Mouse (Mus musculus): ENCODE measurements at regions not wholly inside any gene's neighbourhood (a gene's known extent, or its start where the extent isn't known, plus 50 kb on each side); places are given as distances from the start of the nearest gene placed in this dataset.

DNA sequence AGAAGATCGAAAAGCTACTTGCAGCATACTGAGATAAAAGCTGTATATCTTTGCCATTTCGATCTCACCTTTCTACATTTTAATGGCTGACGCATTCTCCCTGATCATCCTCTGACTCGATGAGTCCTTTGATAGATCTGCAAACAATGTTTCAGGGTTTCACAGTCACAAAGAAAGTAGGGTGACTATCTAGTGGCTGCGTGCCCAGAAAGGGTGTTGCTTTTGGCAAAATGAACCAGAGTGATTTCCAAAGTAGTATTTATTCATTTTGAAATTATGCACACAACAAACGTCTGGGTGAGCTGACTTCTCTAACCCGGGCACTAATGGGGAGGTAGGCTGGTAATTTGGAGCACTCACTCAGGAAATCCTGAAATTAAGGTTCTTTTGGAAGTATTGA lies 265.6 kb upstream of the Nrp1 start:
- ATAC-seq (replicated peaks; ENCODE audit: low read depth, poor library complexity, severe bottlenecking), result no peak

DNA sequence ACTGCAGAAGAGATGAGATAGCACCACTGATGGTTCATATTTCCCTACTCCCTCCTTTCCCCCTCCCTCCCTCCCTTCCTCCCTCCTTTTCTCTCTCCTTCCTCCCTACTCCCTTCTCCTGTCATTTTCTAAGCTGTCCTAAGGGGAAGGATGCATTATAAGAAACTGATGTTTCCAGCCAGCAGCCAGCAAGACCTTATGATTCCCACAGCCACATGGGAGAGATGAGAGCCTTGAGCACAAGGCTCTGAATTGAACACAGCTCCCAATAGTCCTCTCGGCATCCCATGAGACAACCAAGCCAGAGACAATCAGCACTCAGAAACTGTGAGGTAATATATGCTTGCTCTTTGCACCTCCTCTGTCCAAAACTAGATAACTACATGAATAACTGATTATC lies 263.0 kb upstream of the Nrp1 start:
- no peak for ATAC-seq (replicated peaks; ENCODE audit: low read depth, poor library complexity, severe bottlenecking)

GRCm38 (mm10) chr8:128097601-128098000 lies 260.8 kb upstream of the Nrp1 start:
- no peak for ATAC-seq (replicated peaks; ENCODE audit: low read depth, poor library complexity, severe bottlenecking)

- 0 out of 2 replicates have a peak, but pooled peaks have one; percentile 29 for ATAC-seq (replicated peaks; ENCODE audit: low read depth, poor library complexity, severe bottlenecking)
Measured at GRCm38 (mm10) chr8:128103380-128103779, 255.0 kb upstream of the Nrp1 start.

DNA sequence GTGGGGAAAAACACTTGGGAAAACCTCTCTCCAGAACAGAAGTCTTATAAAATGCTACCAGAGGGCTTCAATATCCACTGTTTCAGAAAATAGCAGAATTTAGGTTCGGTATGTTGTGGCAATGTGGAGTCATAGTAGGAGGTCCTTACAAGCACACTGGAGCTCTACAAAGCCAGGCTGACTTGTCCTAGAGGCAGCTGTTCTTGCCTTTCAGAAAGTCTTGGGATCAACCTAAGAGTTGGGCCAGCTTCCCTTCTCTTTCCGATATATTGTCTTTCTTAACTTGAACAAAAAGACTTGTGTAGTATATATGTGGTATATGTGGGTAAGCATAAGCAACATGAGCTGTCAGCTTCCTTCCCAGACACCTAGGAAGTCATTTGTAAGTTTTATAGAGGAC lies 251.8 kb upstream of the Nrp1 start:
- no peak for ATAC-seq (replicated peaks; ENCODE audit: low read depth, poor library complexity, severe bottlenecking)

DNA sequence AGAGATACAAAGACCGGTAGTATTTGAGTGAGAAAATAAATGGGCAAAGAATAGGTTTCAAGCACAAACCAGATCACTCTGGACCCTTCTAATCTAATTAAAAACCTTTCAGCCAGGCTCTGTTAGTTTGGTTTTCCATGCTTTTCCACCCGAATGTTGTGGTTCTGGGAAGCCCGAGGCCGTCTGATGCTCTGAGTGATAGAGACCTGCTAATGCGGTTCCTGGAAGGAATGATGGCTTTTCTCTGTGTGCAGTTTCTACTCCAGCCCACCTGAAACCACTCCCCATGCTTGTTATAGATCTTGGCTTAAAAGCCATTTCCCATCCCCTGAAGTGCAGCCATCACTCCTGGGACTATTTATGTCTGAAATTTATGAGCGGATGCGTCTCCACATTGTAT lies 251.4 kb upstream of the Nrp1 start:
- ATAC-seq (replicated peaks; ENCODE audit: low read depth, poor library complexity, severe bottlenecking), result no peak

- ATAC-seq (replicated peaks; ENCODE audit: low read depth, poor library complexity, severe bottlenecking), result no peak
Measured at GRCm38 (mm10) chr8:128109036-128109435, 249.4 kb upstream of the Nrp1 start.

DNA sequence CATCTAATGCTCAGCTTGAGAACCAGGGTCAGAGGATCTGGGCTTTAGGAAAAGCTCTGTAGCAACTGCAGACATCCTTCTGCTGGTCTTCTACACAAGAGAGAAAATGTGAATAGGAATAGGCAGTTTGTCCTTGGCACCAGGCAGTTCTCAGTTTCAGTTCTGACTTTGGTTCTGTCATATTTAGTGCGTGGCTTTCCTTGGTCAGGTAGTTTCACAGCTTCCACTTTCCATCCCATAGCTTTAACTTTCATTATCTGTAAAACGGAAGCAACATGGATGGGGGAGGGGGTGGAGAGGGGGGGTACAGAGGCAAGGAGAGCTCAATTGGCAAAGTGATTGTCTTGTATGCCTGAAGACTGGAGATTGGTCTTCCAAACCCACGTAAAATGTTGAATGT lies 247.3 kb upstream of the Nrp1 start:
- peak; percentile 78 for ATAC-seq (replicated peaks; ENCODE audit: low read depth, poor library complexity, severe bottlenecking)

GRCm38 (mm10) chr8:128113116-128113515 lies 245.3 kb upstream of the Nrp1 start:
- ATAC-seq (replicated peaks; ENCODE audit: low read depth, poor library complexity, severe bottlenecking), result no peak

GRCm38 (mm10) chr8:128141290-128141966 lies 217.0 kb upstream of the Nrp1 start:
- ATAC-seq (replicated peaks; ENCODE audit: low read depth, poor library complexity, severe bottlenecking), result peak; percentile 50; the same call in 1 of the 2 replicates

DNA sequence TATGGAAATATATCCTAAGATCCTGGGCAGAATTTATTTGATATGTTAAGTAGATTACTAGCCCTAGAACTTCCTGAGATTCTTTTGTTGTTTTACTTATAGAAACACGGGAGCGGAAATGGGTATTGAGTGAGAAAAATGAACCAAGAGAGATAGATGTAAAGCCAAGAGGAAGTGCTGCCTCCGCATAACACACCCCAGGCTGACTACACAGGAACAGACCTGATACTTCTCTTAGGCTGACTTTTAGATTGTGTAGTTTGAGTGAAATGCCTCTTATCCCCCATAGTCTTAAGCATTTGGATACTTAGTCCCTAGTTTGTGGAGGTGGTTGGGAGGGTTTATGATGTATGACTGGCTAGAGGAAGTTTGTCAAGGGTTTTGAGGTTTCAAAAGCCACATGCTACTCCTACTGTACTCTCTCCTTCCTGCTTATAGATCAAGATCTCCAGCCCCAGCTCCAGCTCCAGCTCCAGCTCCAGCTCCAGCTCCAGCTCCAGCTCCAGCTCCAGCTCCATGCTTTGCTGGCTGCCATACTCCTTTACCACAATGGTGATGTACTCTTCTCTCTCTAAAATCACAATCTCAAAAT lies 210.0 kb upstream of the Nrp1 start:
- ATAC-seq (replicated peaks; ENCODE audit: low read depth, poor library complexity, severe bottlenecking), result peak; percentile 93

- ATAC-seq (replicated peaks; ENCODE audit: low read depth, poor library complexity, severe bottlenecking), result no peak
Measured at GRCm38 (mm10) chr8:128155604-128156003, 202.8 kb upstream of the Nrp1 start.

DNA sequence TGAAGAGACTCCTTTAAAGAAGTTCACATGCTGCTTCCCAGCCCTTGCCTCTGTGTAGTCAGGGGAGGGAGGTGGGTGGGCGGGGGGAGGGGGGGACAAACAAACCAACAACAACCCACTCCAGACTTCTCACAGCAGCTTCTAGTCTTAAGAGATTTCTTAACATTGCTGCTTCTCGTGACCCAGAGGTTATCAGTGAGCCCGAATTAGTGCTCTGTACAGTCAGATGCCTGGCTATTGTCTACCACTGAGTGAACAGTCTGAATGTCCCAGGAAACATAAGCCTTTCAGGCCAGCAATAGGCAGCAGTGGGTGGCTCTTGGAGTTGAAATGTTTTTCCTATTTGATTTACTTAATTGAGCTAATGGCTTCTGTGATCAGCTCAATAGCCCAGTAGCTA lies 202.2 kb upstream of the Nrp1 start:
- no peak for ATAC-seq (replicated peaks; ENCODE audit: low read depth, poor library complexity, severe bottlenecking)

DNA sequence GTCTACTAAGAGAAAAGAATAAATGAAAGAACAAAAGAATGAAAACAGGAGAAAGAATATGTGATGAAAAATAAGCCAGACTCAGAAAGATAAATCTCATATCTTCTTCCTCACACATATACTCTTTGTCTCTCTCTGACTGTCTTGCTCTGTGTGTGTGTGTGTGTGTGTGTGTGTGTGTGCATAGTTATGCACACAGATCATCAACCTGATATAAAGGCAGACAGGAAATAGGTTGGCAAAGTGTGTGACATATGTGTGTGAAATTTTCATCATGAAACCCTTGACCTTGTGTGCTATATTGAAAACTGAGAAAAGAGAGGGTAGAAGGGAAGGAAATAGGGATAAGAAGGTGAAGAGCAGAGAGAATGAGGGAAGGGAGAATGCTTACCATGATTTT lies 195.5 kb upstream of the Nrp1 start:
- no peak for ATAC-seq (replicated peaks; ENCODE audit: low read depth, poor library complexity, severe bottlenecking)

DNA sequence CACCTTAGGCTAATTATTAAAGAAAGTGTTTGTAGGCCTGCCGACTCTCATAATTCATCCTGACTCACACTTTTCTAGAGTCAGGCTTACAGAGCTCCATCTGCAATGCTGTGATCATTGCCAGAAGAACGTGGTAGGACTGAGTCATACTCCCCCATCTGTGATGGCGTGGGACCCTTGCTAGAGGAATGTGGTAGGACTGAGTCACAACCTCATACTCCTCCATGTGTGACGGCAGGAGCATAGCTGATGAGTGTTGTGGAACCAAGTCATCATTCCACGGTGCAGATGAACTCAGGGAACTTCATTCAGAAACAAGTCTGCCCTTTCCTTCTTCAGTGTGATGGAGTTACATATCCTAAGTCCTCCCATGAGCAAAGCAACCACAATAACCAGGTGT lies 193.4 kb upstream of the Nrp1 start:
- no peak for ATAC-seq (replicated peaks; ENCODE audit: low read depth, poor library complexity, severe bottlenecking)

DNA sequence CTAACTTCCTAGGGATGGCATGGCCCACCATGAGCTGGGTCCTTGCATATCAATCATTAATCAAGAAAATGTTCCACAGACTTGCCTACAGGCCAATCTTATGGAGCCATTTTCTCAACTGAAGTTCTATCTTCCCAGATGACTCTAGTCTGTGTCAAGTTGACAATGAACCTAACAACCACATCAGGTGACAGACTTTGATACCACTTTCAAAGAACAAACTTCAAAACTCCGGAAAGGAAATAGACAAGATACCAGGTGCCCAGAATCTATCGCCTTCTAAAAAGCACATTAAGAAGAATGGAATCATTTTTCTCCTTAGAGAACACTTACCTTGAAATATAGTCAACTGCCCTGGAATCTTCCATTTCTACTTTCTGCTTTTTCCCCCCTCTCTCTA lies 192.8 kb upstream of the Nrp1 start:
- no peak for ATAC-seq (replicated peaks; ENCODE audit: low read depth, poor library complexity, severe bottlenecking)

DNA sequence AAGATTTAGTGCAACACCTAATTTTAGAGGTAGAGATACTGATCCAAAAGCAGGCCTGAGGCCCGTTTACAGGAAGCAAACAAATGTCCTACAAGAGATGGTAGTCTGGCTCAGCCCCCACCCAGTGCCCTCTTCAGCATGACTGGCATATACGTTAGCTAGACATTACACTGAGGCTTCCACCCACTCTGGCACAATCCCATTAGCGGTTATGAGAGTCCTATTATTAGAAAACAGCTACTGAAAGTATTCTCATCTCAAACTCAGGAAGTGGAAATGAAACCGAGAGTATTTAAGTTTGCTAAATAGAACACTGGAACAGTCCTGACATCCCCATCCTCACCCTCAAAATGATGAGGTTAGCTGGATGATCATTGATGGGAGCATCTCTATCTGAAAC lies 192.3 kb upstream of the Nrp1 start:
- ATAC-seq (replicated peaks; ENCODE audit: low read depth, poor library complexity, severe bottlenecking), result peak; percentile 90

DNA sequence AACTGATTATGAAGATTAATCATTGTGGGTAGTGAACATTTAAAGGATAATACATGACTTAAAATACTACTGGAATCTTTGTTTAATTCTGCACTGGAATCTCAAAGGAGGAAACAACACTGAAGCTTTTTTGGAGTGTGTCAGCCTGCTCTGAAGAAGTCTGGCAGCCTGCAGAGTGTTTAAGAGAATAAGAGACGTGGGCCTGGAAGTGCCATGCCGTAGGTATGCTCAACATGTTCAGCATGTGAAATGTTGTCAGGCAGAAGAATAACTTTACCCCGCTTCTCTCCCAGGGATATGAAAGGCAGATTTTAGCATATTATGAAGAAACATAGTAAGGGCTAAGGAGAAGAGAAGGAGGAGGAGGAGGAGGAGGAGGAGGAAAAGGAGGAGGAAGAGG lies 189.6 kb upstream of the Nrp1 start:
- no peak for ATAC-seq (replicated peaks; ENCODE audit: low read depth, poor library complexity, severe bottlenecking)

GRCm38 (mm10) chr8:128171116-128171515 lies 187.3 kb upstream of the Nrp1 start:
- peak; percentile 93 for ATAC-seq (replicated peaks; ENCODE audit: low read depth, poor library complexity, severe bottlenecking)

DNA sequence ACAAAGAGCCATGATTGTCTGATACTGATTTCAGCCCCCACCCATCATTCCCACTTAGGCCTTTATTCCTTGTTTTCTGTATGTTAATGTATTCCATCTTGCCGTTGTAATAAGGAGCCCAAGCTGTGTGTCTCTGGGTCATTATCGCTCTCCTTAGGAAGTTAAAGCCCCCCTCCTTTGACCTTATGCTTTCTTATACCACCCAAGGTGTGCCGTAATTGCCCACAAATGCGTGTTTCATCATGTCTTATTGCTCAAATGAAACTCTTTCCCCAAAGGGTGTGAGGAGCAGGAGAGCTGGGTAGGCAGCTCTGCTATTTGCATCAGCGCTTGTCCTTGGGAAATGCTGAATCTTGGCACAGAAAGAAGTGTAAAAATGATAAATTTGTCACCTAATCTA lies 178.2 kb upstream of the Nrp1 start:
- no peak for ATAC-seq (replicated peaks; ENCODE audit: low read depth, poor library complexity, severe bottlenecking)

DNA sequence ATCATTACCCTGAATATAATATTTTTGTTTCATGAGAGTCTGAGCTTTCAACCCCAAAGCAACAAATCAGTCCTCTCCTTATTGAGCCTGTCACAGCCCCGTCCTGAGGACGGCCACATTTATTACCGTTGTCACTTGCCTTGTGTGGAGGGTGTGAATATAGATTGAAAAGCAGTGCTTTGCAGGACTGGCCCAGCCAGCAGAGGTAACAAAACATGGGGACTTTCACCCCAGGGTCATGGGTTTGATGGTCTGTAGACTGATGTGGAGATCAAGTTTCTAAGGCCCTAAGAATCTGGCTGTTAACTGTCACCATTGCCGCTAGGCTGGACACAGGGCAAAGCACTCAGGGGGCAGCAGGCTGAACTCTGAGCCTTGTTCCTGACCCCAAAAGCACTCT lies 175.3 kb upstream of the Nrp1 start:
- no peak for ATAC-seq (replicated peaks; ENCODE audit: low read depth, poor library complexity, severe bottlenecking)

- no peak for ATAC-seq (replicated peaks; ENCODE audit: low read depth, poor library complexity, severe bottlenecking)
Measured at GRCm38 (mm10) chr8:128188321-128188720, 170.1 kb upstream of the Nrp1 start.
